Mouse (Mus musculus): ENCODE results near the gene Vldlr. TPM values are rescaled to one million over a fixed set of nuclear protein-coding genes. Genes with fewer than 3 reads are reported as not detected.

Gene Vldlr
- 0.22 TPM for polyA plus RNA-seq (2017; shearing (Covaris generic))

DNA sequence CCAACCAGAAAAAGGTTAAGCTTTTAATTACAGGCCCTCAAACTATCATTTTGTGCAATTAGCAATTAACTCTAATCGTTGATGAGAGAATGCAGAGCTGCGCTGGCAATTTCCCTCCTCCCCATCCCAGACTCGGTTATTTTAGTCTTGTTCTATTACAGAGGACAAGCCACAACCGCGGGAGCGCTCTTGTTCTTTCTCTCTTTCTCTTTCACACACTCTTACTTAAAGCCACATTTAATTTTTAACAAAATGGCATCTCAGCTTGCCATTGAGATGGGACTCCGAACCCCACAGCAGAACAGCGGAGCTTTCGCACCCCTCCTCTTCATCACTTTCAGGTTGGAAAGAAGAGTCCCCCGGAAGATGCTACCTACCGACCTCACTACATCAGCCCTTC lies at the start of gene Vldlr:
TSS of gene Vldlr (plus strand) at position 167 of the 400 bp plus-strand sequence.

Other genes starting within 250 kb of the Vldlr start
- gene Kcnv2, start 106.1 kb downstream of the Vldlr start, polyA plus RNA-seq (2017; shearing (Covaris generic)) = 0.15 TPM
- gene Pum3, start 213.3 kb downstream of the Vldlr start, polyA plus RNA-seq (2017; shearing (Covaris generic)) = 67.5 TPM

All from effector memory CD4-positive, alpha-beta T cell, adult 7 months (primary cell).